Mouse (Mus musculus): Measurements from ENCODE around the gene Gm21987. TPM values are rescaled to one million over a fixed set of nuclear protein-coding genes. Genes with fewer than 3 reads are reported as not detected.

Gene Gm21987
- polyA plus RNA-seq, 1 experiment from 2014 or later: not detected

DNA sequence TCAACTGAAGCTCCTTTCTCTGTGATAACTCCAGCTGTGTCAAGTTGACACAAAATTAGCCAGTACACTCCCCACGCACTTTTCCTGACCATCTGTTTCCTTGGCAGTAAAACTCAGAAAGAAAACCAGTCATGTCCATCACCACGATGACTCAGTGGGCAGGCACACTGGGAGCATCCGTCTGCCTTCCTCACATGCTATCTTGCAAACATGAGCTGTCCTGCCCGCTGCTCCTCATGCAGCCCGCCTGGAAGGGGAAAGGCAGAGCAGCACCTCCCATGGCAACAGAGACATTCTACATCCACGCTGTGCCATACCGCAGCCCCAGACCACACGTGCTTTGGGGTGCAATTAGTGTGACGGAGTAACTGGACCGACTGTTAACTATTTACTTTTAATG, 21.5 kb downstream of the Gm21987 start:
- H3K4me3 ChIP-seq: no peak overlapping the region
- H3K27me3 ChIP-seq (ENCODE audit: low read depth, poor library complexity, severe bottlenecking): no peaks in the 10 kb centered on the region
- H3K27ac ChIP-seq (replicated peaks): no peak overlapping the region
- H3K9me3 ChIP-seq (replicated peaks): no peaks in the 10 kb centered on the region
- 0 out of 2 replicates have a peak, but pooled peaks cover 3% of the 10 kb centered on the region for H3K4me1 ChIP-seq
- no peaks in the 10 kb centered on the region for H3K36me3 ChIP-seq
- DNase-seq (ENCODE audit: low spot score): no peak
- 83% methylated on average over 10 of the region's 10 CpGs for WGBS

- 87% methylated on average over 7 of the region's 7 CpGs for WGBS
- H3K36me3 ChIP-seq: no peaks in the 10 kb centered on the region
- DNase-seq (ENCODE audit: low spot score): no peak
- H3K4me3 ChIP-seq: no peak overlapping the region
- 0 out of 2 replicates have a peak, but pooled peaks cover 3% of the 10 kb centered on the region for H3K4me1 ChIP-seq
- no peak overlapping the region for H3K27ac ChIP-seq (replicated peaks)
- H3K27me3 ChIP-seq (ENCODE audit: low read depth, poor library complexity, severe bottlenecking): no peaks in the 10 kb centered on the region
- H3K9me3 ChIP-seq (replicated peaks): no peaks in the 10 kb centered on the region
These were observed 22.2 kb downstream of the Gm21987 start for GRCm38 (mm10) chr16:38369000-38369399.

DNA sequence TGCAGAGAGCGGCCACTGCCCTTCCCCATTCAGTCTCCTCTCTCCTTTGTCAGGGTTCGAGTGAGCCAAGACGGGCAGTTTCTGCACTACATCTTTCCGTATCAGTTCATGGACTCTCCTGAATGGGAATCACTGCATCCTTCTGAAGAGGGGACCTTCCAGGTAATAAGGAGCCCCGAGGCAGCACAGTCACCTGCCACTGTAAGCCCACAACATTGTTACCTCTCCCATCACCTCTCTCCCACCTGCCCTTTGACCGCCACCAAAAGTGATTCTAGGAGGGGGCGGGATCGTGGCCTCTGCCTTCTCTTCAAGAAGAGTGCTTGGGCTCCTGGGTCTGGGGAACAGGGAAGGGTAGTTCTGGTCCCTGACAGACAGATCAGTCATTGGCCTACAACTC, 22.6 kb downstream of the Gm21987 start:
- WGBS: 89% methylated on average over 8 of the region's 8 CpGs
- H3K36me3 ChIP-seq: no peaks in the 10 kb centered on the region
- H3K27me3 ChIP-seq (ENCODE audit: low read depth, poor library complexity, severe bottlenecking): no peaks in the 10 kb centered on the region
- H3K4me3 ChIP-seq: no peak overlapping the region
- H3K9me3 ChIP-seq (replicated peaks): no peaks in the 10 kb centered on the region
- H3K4me1 ChIP-seq: 0 out of 2 replicates have a peak, but pooled peaks cover 3% of the 10 kb centered on the region
- no peak for DNase-seq (ENCODE audit: low spot score)
- no peak overlapping the region for H3K27ac ChIP-seq (replicated peaks)

GRCm38 (mm10) chr16:38369992-38370484, 23.2 kb downstream of the Gm21987 start:
- H3K27ac ChIP-seq (replicated peaks): 0 out of 2 replicates have a peak overlapping the region, but pooled peaks have one; percentile 9

DNA sequence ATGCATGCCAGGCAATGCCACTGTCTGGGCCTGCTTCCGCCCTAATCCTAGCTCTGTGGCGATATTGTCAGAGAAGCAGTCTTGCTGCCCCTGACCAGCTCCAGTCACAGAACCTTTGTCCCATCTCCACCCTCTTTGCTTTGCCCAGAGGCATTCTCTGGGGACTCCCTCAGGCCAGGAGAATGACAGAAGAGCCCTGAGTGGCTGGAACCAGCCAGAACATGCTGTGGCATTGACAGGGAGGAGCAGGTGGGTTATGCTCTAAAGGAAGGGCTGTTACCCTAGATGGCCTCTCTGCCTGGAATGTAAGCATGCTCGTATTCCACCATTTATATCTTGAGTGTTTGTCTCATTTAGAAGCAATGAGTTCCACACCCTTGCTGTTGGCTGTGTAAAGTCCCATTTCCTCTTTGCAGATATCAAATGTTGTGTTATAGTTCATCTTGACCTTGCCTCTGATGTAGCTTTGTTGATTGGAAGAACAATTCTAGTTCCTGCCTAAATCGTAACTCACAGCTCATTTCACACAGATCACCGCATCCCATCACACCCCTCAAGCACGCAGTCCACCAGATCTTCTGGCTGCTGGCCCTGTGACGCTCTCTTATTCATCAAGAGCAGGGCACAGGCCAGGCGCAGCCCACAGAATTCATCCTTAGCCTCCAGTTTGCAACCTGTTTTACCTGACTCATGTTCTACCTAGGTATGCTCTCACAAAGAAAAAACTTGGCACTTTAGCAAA, 24.0 kb downstream of the Gm21987 start:
- no peak overlapping the region for H3K4me3 ChIP-seq
- no peak for DNase-seq (ENCODE audit: low spot score)
- H3K36me3 ChIP-seq: no peaks in the 10 kb centered on the region
- peak overlapping the region; percentile 46; the same call in 1 of the 2 replicates for H3K27ac ChIP-seq (replicated peaks)
- no peaks in the 10 kb centered on the region for H3K27me3 ChIP-seq (ENCODE audit: low read depth, poor library complexity, severe bottlenecking)
- WGBS: 91% methylated on average over 8 of the region's 8 CpGs
- H3K4me1 ChIP-seq: 0 out of 2 replicates have a peak, but pooled peaks cover 5% of the 10 kb centered on the region
- H3K9me3 ChIP-seq (replicated peaks): no peaks in the 10 kb centered on the region

More at GRCm38 (mm10) chr16:38369992-38370484, 23.2 kb downstream of the Gm21987 start:
- no peak overlapping the region for H3K4me3 ChIP-seq
- H3K36me3 ChIP-seq: no peaks in the 10 kb centered on the region
- no peaks in the 10 kb centered on the region for H3K27me3 ChIP-seq (ENCODE audit: low read depth, poor library complexity, severe bottlenecking)
- H3K4me1 ChIP-seq: 0 out of 2 replicates have a peak, but pooled peaks cover 3% of the 10 kb centered on the region
- DNase-seq (ENCODE audit: low spot score): no peak
- no peaks in the 10 kb centered on the region for H3K9me3 ChIP-seq (replicated peaks)
- 76% methylated on average over 4 of the region's 4 CpGs for WGBS

GRCm38 (mm10) chr16:38371705-38372296, 25.0 kb downstream of the Gm21987 start:
- H3K36me3 ChIP-seq: no peaks in the 10 kb centered on the region
- H3K9me3 ChIP-seq (replicated peaks): no peaks in the 10 kb centered on the region
- H3K4me3 ChIP-seq: no peak overlapping the region
- no peak for DNase-seq (ENCODE audit: low spot score)
- peaks cover 14% of the 10 kb centered on the region for H3K4me1 ChIP-seq
- H3K27ac ChIP-seq (replicated peaks): no peak overlapping the region
- 90% methylated on average over 15 of the region's 15 CpGs for WGBS
- no peaks in the 10 kb centered on the region for H3K27me3 ChIP-seq (ENCODE audit: low read depth, poor library complexity, severe bottlenecking)

- peaks cover 18% of the 10 kb centered on the region for H3K4me1 ChIP-seq
- H3K36me3 ChIP-seq: no peaks in the 10 kb centered on the region
- H3K27ac ChIP-seq (replicated peaks): no peak overlapping the region
- no peak overlapping the region for H3K4me3 ChIP-seq
- DNase-seq (ENCODE audit: low spot score): no peak
- H3K27me3 ChIP-seq (ENCODE audit: low read depth, poor library complexity, severe bottlenecking): no peaks in the 10 kb centered on the region
- whole genome bisulfite sequencing: 88% methylated on average over 4 of the region's 4 CpGs
- no peaks in the 10 kb centered on the region for H3K9me3 ChIP-seq (replicated peaks)
These were observed 26.0 kb downstream of the Gm21987 start for GRCm38 (mm10) chr16:38372876-38373275.

DNA sequence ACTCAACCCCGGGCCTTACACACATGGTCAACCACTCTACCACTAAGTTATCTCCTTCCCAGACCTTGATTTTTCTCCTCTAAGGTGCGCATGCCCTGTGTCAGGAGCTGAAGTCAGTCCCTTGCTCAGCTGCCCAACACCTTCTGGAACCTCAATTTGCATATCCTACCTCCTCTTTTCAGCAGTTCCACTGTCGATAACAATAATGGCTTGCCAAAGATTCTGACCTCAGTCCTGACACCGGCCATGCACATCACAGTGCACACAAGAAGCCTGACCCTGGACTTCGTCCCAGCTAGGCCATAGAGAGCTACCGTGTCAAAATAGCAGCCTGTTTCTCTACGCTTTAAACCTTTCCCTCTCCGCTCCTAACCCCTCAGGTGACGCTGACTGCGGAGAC, 26.6 kb downstream of the Gm21987 start:
- H3K4me3 ChIP-seq: no peak overlapping the region
- H3K27ac ChIP-seq (replicated peaks): no peak overlapping the region
- H3K27me3 ChIP-seq (ENCODE audit: low read depth, poor library complexity, severe bottlenecking): no peaks in the 10 kb centered on the region
- H3K9me3 ChIP-seq (replicated peaks): no peaks in the 10 kb centered on the region
- no peak for DNase-seq (ENCODE audit: low spot score)
- WGBS: 86% methylated on average over 10 of the region's 10 CpGs
- no peaks in the 10 kb centered on the region for H3K36me3 ChIP-seq
- H3K4me1 ChIP-seq: peaks cover 16% of the 10 kb centered on the region

DNA sequence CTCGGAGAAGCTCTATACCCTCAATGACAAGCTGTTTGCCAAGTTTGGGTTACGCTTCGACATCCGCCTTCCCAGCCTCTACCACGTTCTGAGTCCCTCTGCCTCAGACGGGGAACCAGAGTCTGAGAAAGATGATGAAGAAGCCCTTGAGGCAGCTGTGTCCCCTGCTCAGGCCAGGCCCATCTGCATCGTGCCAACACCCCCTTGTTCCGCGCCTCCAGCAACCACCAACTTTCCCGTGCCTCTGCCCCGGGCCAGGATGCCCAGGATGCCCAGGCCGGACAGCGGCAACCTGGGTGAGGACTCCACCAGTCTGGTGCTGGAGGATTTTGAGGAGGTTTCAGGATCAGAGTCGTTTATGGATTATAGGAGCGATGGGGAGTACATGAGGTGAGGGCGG, 27.1 kb downstream of the Gm21987 start:
- Histone ChIP-seq H3K27ac (replicated peaks) (no peak overlapping the region), H3K4me1 (peaks cover 15% of the 10 kb centered on the region), H3K9me3 (replicated peaks) (no peaks in the 10 kb centered on the region), H3K36me3 (no peaks in the 10 kb centered on the region), H3K27me3 (ENCODE audit: low read depth, poor library complexity, severe bottlenecking) (no peaks in the 10 kb centered on the region), H3K4me3 (no peak overlapping the region)
- 85% methylated on average over 16 of the region's 16 CpGs for WGBS
- DNase-seq (ENCODE audit: low spot score): no peak

DNA sequence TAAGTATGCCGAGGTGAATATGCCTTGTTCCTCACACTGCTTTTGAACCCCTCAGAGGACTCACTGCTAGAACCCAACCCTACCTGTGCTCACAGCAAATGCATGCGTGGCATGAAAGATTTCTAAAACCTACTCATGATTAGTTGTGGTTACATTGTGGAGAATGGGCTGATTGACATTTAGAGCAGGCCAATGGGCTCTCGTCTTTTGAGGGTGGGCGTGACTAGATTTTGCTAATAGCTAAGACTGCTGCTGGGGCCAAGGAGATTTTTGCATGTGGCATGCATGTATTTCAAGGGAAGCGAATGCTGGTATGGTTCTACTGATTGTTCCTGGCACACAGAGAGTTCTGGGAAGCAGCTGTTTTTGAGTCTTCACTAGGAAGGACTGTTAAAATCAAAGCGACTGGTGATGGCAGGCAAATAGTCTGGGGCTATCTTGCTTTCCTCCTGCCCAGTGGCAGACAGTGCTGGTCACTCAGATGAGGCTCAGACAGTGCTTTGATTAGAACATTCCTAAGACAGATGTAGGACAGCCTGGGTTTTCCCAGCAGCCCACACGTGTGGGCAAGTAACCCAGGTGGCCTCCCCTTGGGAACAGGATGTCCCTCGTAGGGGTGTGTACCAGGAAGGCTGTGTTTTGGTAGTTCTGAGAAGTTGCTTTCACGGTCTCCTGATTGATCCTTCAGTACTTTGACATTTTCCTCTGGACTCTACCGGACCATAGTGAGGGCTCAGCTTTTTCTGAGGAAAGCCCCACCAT, 27.7 kb downstream of the Gm21987 start:
- DNase-seq (ENCODE audit: low spot score): no peak
- no peaks in the 10 kb centered on the region for H3K9me3 ChIP-seq (replicated peaks)
- no peaks in the 10 kb centered on the region for H3K27me3 ChIP-seq (ENCODE audit: low read depth, poor library complexity, severe bottlenecking)
- WGBS: 86% methylated on average over 10 of the region's 10 CpGs
- H3K4me3 ChIP-seq: no peak overlapping the region
- H3K36me3 ChIP-seq: no peaks in the 10 kb centered on the region
- no peak overlapping the region for H3K27ac ChIP-seq (replicated peaks)
- peaks cover 15% of the 10 kb centered on the region for H3K4me1 ChIP-seq

DNA sequence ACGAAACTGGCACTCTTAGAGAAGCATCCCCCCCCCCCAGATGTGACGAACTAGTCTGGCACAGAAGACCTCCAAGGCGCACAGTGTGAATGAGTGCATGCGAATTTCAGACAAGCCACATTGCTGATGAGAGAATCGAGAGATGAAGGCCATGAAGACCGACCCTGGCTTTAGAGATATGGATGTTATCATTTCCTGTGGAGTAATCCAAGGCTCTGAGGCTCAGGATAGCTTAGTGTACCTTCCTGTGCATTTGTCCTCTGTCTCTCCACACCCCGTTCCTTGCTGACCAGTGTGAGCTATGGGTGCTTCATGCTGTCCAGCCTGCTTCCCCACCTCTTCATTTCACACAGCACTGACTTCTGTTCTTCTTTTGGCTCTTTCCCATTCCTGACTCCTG, 28.3 kb downstream of the Gm21987 start:
- Histone ChIP-seq H3K36me3 (no peaks in the 10 kb centered on the region), H3K27ac (replicated peaks) (no peak overlapping the region), H3K9me3 (replicated peaks) (no peaks in the 10 kb centered on the region), H3K27me3 (ENCODE audit: low read depth, poor library complexity, severe bottlenecking) (no peaks in the 10 kb centered on the region), H3K4me1 (peaks cover 15% of the 10 kb centered on the region), H3K4me3 (no peak overlapping the region)
- DNase-seq (ENCODE audit: low spot score): no peak
- WGBS: 84% methylated on average over 7 of the region's 7 CpGs

DNA sequence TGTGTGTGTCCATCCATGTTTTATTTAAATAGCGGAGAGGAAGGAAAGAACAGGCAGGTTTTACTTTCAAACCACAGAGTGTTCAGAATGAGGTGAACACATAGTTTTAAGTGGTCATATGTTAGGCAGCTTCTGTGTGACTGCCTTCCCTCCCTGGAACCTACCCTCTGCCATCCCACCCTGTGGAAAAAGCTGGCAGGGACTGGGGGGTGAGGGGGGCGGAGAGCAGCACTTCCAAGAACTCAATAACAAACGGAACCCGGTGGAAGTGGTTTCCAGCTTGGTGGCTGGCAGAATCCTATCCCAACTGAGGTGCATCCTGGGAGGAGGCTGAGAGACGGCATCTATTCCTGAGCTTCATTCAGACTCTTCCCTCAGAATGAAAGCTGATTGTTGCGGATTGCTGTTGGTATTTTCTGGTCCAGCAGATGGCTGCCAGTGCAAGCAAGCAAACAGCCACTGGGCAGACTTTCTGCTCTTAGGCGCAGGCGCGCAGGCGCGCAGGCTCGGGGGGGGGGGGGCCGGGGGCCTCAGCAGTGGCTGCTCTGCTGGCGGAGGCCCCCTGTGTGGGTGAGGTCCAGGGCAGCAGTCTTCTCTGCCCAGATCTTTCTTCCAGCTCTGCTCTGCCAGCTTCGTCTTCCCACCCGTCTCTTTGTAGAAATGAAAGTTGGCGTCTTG, 29.5 kb downstream of the Gm21987 start:
- peak overlapping the region; percentile 44 for H3K4me3 ChIP-seq
- no peaks in the 10 kb centered on the region for H3K9me3 ChIP-seq (replicated peaks)
- H3K27ac ChIP-seq (replicated peaks): peak overlapping the region; percentile 82
- H3K27me3 ChIP-seq (ENCODE audit: low read depth, poor library complexity, severe bottlenecking): no peaks in the 10 kb centered on the region
- no peaks in the 10 kb centered on the region for H3K36me3 ChIP-seq
- peaks cover 15% of the 10 kb centered on the region for H3K4me1 ChIP-seq
- WGBS: 33% methylated on average over 17 of the region's 17 CpGs
- DNase-seq (ENCODE audit: low spot score): peak; percentile 65

Data from midbrain, embryonic 10.5 days (tissue).